Mouse (Mus musculus) spleen, adult 12 weeks (tissue): ENCODE results near the gene Ncor1.
"Not testable (repeated sequence)": the region's sequence is repeated elsewhere in the genome, so short reads cannot be mapped to it uniquely, and the experiment has no call there.

Experiments used
- DNase-seq: peaks from one replicate; pipeline ENCODE4 v3.0.0; 2022; ENCODE audit warnings: low spot score

The Ncor1 gene

GRCm38 (mm10) chr11:62458276-62458724 is at the start of gene Ncor1, which contains the start of gene Pigl:
Gene Ncor1, minus strand, starts transcription at chr11:62458541.
Gene Pigl, plus strand, starts transcription at chr11:62458460.
- DNase-seq = peak; percentile 73

DNA sequence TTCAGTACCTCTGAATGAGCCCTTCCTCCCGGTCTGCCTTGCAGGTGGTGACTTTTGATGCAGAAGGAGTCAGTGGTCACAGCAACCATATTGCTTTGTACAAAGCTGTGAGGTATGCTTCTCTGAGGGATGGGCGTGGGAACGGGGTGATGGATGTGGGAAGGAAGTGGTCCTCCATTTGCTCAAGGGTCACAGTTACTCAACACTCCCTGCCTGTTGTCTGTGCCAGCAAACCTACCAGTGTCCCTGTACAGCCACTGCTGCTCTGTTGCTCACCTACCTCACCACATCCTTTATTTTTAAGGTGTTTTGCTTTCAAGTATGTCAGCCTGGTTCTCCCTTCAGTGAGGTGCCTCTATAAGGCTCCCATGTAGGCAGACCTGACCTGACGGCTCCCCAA is 49.3 kb upstream of the Ncor1 start:
- no peak for DNase-seq

- DNase-seq = no peak
These were observed 42.2 kb upstream of the Ncor1 start for GRCm38 (mm10) chr11:62500529-62500928.

GRCm38 (mm10) chr11:62498802-62499201 is 40.5 kb upstream of the Ncor1 start:
- no peak for DNase-seq

- no peak for DNase-seq
These were observed 38.8 kb upstream of the Ncor1 start for GRCm38 (mm10) chr11:62497181-62497580.

DNA sequence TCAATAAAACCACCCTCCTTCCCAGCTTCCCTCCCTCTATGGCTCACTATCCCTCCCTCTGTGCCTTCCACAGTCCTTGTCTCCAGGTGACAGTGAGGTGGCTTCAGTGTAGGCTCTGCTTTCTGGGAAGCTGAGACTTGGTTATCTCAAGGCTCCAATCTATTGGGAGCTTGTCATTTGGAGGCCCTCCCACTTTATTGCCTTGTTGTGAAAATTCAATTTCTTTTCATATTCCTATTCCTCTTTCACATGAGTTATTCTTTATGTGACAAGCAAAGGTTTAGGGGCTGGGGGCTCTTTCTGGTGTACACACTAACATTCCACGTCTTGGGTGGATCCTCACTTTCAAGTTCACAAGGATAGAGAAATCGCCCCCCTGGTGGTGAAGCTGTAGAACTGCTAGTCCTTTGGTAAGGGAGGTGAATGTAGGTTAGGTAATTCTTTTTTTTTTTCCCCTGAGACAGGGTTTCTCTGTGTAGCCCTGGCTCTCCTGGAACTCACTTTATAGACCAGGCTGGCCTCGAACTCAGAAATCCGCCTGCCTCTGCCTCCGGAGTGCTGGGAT is 37.9 kb upstream of the Ncor1 start:
- no peak for DNase-seq

DNA sequence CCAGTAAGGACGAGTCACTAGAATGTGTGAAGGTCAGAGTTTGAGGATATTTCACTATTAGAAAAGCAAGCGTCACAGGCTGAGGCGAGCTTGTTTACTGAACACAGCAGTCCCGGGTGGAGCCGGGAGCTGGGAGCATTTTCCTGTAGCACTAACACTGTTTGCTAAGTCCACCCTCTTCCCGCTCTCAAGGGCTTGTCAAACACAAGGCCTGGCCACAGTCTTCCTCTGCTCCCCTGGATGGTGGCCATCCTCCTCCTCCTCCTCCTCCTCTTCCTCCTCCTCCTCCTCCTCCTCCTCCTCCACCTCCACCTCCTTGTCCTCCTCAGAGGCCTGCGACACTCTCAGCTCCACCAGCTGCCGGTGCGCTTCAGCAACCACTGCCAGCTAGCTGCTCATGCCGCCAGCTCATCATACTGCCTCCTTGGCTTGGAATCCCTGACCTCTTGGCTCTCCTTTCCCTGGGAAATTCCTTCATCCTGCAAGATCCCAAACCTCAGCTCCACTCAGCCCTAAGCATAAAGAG is 37.0 kb upstream of the Ncor1 start:
- DNase-seq = no peak

- DNase-seq = no peak
These were observed 36.5 kb upstream of the Ncor1 start for GRCm38 (mm10) chr11:62494754-62495275.

DNA sequence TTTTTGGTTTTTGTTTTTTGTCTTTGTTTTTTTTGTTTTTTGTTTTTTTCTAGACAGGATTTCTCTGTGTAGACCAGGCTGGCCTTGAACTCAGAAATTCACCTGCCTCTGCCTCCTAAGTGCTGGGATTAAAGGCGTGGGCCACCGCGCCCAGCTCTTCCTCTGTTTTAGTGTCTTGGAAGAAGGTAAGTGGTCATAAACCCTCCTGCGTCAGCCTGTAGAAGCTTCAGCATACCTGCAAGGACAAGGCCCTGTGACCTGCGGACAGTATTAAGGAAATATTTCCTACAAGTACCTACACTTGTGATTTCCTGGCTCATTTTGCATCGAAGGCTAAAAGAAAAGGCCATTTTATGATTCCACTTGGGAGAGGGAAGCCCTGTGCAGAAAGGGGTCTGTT is 35.4 kb upstream of the Ncor1 start:
- DNase-seq = no peak

DNA sequence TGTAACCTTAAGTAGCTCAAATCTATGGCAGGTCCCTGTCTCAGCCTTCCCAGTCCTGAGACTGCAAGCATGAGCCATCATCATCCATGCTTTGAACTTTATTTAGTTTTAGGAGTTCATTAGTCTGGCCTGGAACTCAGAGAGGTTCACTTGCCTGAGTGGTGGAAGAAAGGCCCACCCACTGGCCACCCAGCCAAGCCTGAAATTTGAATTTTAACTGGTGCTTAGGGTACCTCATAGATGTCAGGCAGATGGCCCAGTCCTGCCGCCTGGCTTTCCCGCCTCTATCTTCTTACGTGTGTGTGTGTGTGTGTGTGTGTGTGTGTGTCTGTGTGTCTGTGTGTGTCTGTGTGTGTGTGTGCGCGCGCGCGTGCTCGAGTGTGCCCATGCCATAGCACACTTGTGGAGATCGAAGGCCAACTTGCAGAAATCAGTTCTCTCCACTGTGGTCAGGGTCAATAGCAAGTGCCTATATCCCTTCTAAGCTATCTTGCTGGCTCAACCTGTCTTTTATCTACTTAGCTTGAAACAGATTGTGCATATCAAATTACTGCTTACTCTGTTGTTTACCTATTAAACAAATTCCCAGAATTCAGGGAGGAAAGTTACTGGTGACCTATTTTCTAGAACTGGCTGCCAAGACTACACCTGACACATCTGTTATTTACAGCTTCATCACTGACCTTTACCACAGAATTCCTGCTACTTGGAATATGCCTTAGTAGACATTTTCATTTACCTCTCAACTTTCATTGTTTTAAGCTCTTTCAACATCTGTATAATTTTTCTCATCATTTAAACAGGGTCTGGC is 29.4 kb upstream of the Ncor1 start:
- DNase-seq = no peak

DNA sequence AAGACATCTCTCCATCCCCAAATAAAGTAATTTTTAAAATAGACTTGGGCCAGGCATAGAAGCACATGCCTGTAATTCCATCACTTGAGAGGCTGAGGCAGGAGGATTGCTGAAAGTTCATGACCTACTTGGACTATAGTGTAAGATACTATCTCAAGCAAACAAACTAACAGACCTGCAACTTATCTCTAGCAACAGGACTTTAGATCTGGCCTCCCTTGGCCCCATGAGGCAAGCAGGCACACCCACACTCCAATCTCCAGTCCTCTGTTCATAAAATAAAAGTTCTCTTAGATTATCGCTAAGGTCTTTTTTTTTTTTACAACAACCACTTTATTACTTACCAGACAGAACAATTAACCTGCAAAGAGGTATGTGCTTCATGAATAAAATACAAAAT is 28.6 kb upstream of the Ncor1 start:
- DNase-seq = no peak

DNA sequence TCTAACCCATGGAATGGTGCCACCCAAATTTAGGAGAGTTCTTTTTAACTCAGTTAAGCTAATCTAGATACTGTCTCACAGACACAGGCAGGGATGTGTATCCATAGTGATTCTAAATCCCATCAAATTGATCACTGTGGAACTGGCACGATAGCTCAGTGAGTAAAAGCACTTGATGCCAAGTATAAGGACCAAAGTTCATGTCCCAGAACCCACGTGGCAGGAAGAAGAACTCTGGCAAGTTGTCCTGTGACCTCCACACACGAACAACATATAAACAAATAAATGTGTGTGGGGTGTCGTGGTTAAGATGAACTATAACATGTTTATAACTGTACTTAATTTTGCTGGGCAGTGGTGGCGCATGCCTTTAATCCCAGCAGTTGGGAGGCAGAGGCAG is 21.2 kb upstream of the Ncor1 start:
- DNase-seq = no peak

GRCm38 (mm10) chr11:62478931-62479330 is 20.6 kb upstream of the Ncor1 start:
- DNase-seq = no peak

DNA sequence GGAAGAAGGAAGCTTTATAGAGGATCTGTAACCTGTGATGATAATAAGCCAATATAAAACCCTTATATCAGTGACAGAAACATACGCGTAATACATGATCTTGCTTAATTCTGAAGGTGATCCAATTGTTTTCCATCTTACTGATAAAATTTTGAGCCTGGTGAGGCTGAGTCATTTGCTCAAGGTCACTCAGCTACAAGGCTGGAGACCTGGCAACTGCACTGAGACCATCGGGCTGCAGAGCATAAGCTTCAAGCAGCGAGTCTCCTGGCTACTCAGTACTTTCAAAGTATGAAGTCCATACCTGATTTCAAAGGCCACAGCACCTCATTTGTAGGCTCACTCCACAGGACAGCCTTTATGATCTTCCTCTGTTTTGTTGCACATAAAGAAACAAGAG is 17.8 kb upstream of the Ncor1 start:
- DNase-seq = no peak

DNA sequence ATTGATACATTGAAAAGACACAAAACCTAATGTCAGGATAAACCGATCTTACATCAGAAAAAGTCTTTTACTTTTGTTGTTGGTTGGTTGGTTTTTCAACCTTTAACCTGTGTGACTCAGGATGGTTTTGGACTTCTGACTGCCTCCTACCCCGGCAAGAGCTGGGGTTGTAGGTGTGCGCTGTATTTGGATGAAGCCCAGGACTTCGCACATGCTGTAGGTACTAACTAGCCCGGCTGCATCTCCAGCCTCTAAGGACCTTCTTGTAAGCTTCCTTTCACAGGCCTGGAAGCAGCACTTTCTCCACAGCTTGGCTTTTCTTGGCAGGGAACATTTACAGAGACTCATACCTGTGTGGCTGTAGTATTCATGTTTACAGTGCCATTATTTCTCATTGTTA is 15.2 kb upstream of the Ncor1 start:
- DNase-seq = no peak

GRCm38 (mm10) chr11:62470451-62470850 is 12.1 kb upstream of the Ncor1 start:
- DNase-seq = no peak

DNA sequence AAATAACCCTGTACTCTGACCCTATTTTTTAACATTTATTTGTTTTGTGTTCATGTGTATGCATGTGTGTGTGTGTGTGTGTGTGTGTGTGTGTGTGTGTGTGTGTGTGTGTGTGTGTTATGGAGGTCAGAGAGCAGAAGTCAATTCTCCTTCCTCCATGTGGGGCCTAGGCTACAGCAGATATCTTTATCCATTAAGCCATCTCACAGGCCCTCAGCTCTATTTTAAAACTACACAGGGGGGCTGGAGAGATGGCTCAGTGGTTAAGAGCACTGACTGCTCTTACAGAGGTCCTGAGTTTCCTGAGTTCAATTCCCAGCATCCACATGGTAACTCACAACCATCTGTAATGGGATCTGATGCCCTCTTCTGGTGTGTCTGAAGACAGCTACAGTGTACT is 8.9 kb upstream of the Ncor1 start:
- DNase-seq = not testable (repeated sequence)

DNA sequence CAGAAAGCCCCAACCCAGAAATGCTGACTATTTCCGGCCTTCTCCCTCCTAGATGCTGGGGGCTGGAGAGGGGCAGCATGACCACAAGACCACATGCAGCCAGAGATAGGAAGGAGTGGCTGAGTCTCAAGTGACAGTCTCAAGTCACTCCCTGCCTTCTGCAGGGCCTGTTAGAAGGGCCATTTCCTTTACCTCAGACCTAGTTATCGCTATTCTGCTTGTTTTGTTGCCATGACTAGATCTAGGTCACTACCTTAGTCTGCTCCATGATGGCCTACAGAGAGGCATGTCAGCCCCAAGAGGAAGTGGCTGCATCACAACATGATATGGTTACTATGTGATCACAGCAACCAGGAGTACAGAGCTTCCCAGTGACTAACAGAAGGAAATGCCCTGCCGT is 8.2 kb upstream of the Ncor1 start:
- peak; percentile 6 for DNase-seq

- no peak for DNase-seq
These were observed 7.5 kb upstream of the Ncor1 start for GRCm38 (mm10) chr11:62465849-62466248.

- no peak for DNase-seq
These were observed 6.4 kb upstream of the Ncor1 start for GRCm38 (mm10) chr11:62464696-62465095.

DNA sequence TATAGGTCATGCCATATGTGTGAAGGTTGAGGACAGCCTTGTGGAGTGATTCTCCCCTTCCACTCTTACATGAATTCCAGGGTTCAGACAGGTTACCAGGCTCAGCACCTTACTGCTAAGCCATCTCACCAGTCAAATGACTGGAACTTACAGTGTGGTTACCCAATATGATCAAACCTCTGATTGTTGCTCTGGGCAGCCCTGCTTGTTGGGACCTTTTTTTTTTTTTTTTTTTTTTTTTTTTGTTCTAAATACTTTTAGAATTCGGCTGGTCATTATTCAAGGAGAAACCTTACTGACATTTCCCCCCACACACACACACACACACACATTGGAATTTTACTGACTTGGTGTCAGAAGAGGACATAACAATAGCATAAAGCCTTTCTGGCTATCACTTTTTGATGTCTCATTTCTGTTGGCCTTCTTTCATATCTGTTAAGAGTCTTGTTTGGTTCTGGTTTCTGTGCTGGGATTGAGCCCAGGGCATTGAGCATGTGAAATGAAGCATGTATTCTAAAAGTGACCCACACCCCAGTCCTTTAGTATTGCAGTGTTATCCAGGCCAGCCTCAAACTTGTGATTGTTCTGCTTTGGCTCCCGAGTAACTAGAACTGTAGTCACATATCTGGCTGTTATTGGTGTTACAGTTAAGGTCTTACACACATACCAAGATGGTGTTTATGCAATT is 5.0 kb upstream of the Ncor1 start:
- DNase-seq = no peak

- not testable (repeated sequence) for DNase-seq
These were observed 4.2 kb upstream of the Ncor1 start for GRCm38 (mm10) chr11:62462529-62462928.

GRCm38 (mm10) chr11:62458780-62459179 is 439 bp upstream of the Ncor1 start:
- no peak for DNase-seq
